Mouse (Mus musculus) forebrain, postnatal 0 days (tissue): ENCODE measurements around the gene Sh3rf3. TPM values are rescaled to one million over a fixed set of nuclear protein-coding genes. Genes with fewer than 3 reads are reported as not detected.
A peak's percentile ranks its signal among the peaks of the same experiment; 100 is the strongest.

Experiments
- ATAC-seq: fragments of 200-750 bp; cut with Nextera tagmentation; 2 replicates; pipeline ENCODE4 v1.8.0; 2017; ENCODE audit warnings: mild to moderate bottlenecking, moderate library complexity
- DNase-seq: peaks from one replicate; pipeline ENCODE4 v3.0.0-alpha.2; 2015
- H3K27ac ChIP-seq: fragments of 300-500 bp; sonication (generic); 2 replicates; pipeline ENCODE4 v1.5.1; 2014; ENCODE audit warnings: low read depth, mild to moderate bottlenecking, antibody characterized with exemption, low read length, moderate library complexity, mixed read lengths
- H3K27me3 ChIP-seq: fragments of 300-500 bp; sonication (generic); 2 replicates; pipeline ENCODE4 v1.6.1; 2014; ENCODE audit warnings: mild to moderate bottlenecking, low read length, mixed read lengths; ENCODE audit not compliant: insufficient read depth
- H3K36me3 ChIP-seq: fragments of 300-500 bp; sonication (generic); 2 replicates; pipeline ENCODE4 v1.6.1; 2014; ENCODE audit warnings: mild to moderate bottlenecking, moderate library complexity; ENCODE audit not compliant: insufficient read depth
- H3K4me1 ChIP-seq: fragments of 300-500 bp; sonication (generic); 2 replicates; pipeline ENCODE4 v1.6.1; 2014; ENCODE audit warnings: antibody characterized with exemption; ENCODE audit not compliant: insufficient read depth
- H3K4me2 ChIP-seq: fragments of 300-500 bp; sonication (generic); 2 replicates; pipeline ENCODE4 v1.6.1; 2014; ENCODE audit warnings: low read depth, mild to moderate bottlenecking, moderate library complexity
- H3K4me3 ChIP-seq: fragments of 300-500 bp; sonication (generic); 2 replicates; pipeline ENCODE4 v1.5.1; 2014; ENCODE audit warnings: low read depth, low read length, mixed read lengths
- H3K9ac ChIP-seq: fragments of 300-500 bp; sonication (generic); 2 replicates; pipeline ENCODE4 v1.6.1; 2014; ENCODE audit warnings: mild to moderate bottlenecking
- H3K9me3 ChIP-seq: fragments of 300-500 bp; sonication (generic); 2 replicates; pipeline ENCODE4 v1.6.1; 2016; ENCODE audit warnings: low read length
- CTCF ChIP-seq: sonication (generic); IDR thresholded peaks from 2 replicates; pipeline ENCODE4 v1.5.1; 2016; ENCODE audit warnings: antibody characterized with exemption, control low read depth, low read depth
- WGBS: fragments of 180-500 bp; shearing (Covaris S2); extraction: QIAGEN DNeasy Blood & Tissue Kit; methylation state at CpG from one replicate; pipeline ENCODE4 v1.1.7; 2014; 5-methylcytosine and 5-hydroxymethylcytosine counted together
- polyA plus RNA-seq: library from polyadenylated mRNA; unstranded; fragments of >200 nt; fragmentation: Nextera tagmentation; extraction: Ambion mirVana; gene quantifications from 2 replicates; pipeline ENCODE4 v1.2.1, GENCODE M21; 2015
- total RNA-seq: library from RNA; depleted of rRNA; stranded (reverse); fragments of >200 nt; gene quantifications from 2 replicates; pipeline ENCODE4 v1.2.3, GENCODE M21; 2014

Sh3rf3 gene
- total and polyA plus RNA-seq, 2 experiments from 2014 or later = 10.1 to 38.1 TPM

GRCm38 (mm10) chr10:59104683-59105082, 291.5 kb downstream of the Sh3rf3 start:
- peak; percentile 82 for ATAC-seq
- Histone ChIP-seq H3K27ac (peak overlapping the region; percentile 54; the same call in 1 of the 2 replicates), H3K4me2 (no peak overlapping the region), H3K9me3 (no peaks in the 10 kb centered on the region), H3K36me3 (peaks cover 10% of the 10 kb centered on the region; the same call in 1 of the 2 replicates), H3K9ac (no peak overlapping the region), H3K27me3 (no peaks in the 10 kb centered on the region), H3K4me3 (no peak overlapping the region), H3K4me1 (no peaks in the 10 kb centered on the region)
- DNase-seq = peak; percentile 84
- TF ChIP-seq CTCF = no peak
- WGBS = 60% methylated on average over 5 of the region's 5 CpGs

- H3K27me3 ChIP-seq = no peaks in the 10 kb centered on the region
- ATAC-seq (no peak), DNase-seq (no peak)
- H3K4me1 ChIP-seq = no peaks in the 10 kb centered on the region
- no peak overlapping the region for H3K9ac ChIP-seq
- H3K36me3 ChIP-seq = peaks cover 16% of the 10 kb centered on the region; the same call in 1 of the 2 replicates
- no peak overlapping the region; the same call in 1 of the 2 replicates for H3K27ac ChIP-seq
- TF ChIP-seq CTCF = no peak
- no peak overlapping the region for H3K4me3 ChIP-seq
- H3K4me2 ChIP-seq = no peak overlapping the region
- H3K9me3 ChIP-seq = no peaks in the 10 kb centered on the region
- WGBS = 89% methylated on average over 8 of the region's 8 CpGs
Measured at GRCm38 (mm10) chr10:59105885-59106284, 292.7 kb downstream of the Sh3rf3 start.

- WGBS = 79% methylated on average over 3 of the region's 3 CpGs
- peaks cover 16% of the 10 kb centered on the region; the same call in 1 of the 2 replicates for H3K36me3 ChIP-seq
Measured at GRCm38 (mm10) chr10:59106644-59107043, 293.5 kb downstream of the Sh3rf3 start.

DNA sequence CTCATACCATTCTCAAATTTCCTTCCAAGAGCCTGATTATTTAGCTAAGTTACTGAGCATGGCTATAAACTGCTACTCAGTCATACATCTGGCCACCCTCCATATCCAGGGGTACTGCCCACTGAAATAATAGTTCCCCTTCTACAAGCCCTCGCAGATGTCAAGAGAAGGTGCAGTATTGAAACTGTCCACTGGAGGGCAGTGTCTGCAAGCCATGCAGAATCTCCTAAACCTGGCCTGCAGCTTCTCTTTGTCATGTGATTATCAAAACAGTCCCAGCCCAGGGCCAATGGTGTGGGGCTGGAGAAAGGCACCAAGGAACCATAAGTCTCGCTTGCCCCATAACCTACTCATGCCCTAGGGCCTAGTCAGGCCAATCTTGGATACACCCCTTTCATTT, 295.9 kb downstream of the Sh3rf3 start:
- TF ChIP-seq CTCF = peak; percentile 90
- DNase-seq = peak; percentile 82

More at GRCm38 (mm10) chr10:59106644-59107043, 293.5 kb downstream of the Sh3rf3 start:
- no peak overlapping the region for H3K9ac ChIP-seq
- no peaks in the 10 kb centered on the region for H3K27me3 ChIP-seq
- no peak overlapping the region for H3K27ac ChIP-seq
- no peak overlapping the region for H3K4me3 ChIP-seq
- ATAC-seq (no peak), DNase-seq (no peak)
- no peak for TF ChIP-seq CTCF
- no peaks in the 10 kb centered on the region for H3K4me1 ChIP-seq
- no peak overlapping the region for H3K4me2 ChIP-seq
- H3K9me3 ChIP-seq = no peaks in the 10 kb centered on the region

GRCm38 (mm10) chr10:59110386-59110785, 297.2 kb downstream of the Sh3rf3 start:
- no peak for TF ChIP-seq CTCF
- peaks cover 16% of the 10 kb centered on the region; the same call in 1 of the 2 replicates for H3K36me3 ChIP-seq
- DNase-seq = no peak
- no peak for ATAC-seq
- no peak overlapping the region for H3K9ac ChIP-seq
- no peak overlapping the region for H3K27ac ChIP-seq
- H3K4me1 ChIP-seq = 0 out of 2 replicates have a peak, but pooled peaks cover 3% of the 10 kb centered on the region
- no peak overlapping the region for H3K4me2 ChIP-seq
- no peaks in the 10 kb centered on the region for H3K9me3 ChIP-seq
- H3K4me3 ChIP-seq = no peak overlapping the region
- H3K27me3 ChIP-seq = no peaks in the 10 kb centered on the region
- 91% methylated on average over 7 of the region's 7 CpGs for WGBS

More for the DNA sequence above, 295.9 kb downstream of the Sh3rf3 start:
- 0 out of 2 replicates have a peak, but pooled peaks have one; percentile 3 for ATAC-seq
- H3K4me1 ChIP-seq = no peaks in the 10 kb centered on the region
- H3K36me3 ChIP-seq = peaks cover 16% of the 10 kb centered on the region; the same call in 1 of the 2 replicates
- H3K9me3 ChIP-seq = no peaks in the 10 kb centered on the region
- no peaks in the 10 kb centered on the region for H3K27me3 ChIP-seq
- H3K9ac ChIP-seq = no peak overlapping the region
- 36% methylated on average over 2 of the region's 2 CpGs for WGBS
- no peak overlapping the region for H3K4me2 ChIP-seq
- no peak overlapping the region for H3K4me3 ChIP-seq
- no peak overlapping the region for H3K27ac ChIP-seq

GRCm38 (mm10) chr10:59112755-59113154, 299.6 kb downstream of the Sh3rf3 start:
- no peak overlapping the region for H3K4me2 ChIP-seq
- ATAC-seq (no peak), DNase-seq (no peak)
- no peaks in the 10 kb centered on the region for H3K27me3 ChIP-seq
- 96% methylated on average over 8 of the region's 8 CpGs for WGBS
- H3K4me3 ChIP-seq = no peak overlapping the region
- H3K27ac ChIP-seq = no peak overlapping the region
- TF ChIP-seq CTCF = no peak
- no peaks in the 10 kb centered on the region for H3K9me3 ChIP-seq
- H3K36me3 ChIP-seq = peaks cover 13% of the 10 kb centered on the region; the same call in 1 of the 2 replicates
- H3K4me1 ChIP-seq = 0 out of 2 replicates have a peak, but pooled peaks cover 3% of the 10 kb centered on the region
- H3K9ac ChIP-seq = no peak overlapping the region

GRCm38 (mm10) chr10:59113386-59113785, 300.2 kb downstream of the Sh3rf3 start:
- H3K36me3 ChIP-seq = peaks cover 13% of the 10 kb centered on the region; the same call in 1 of the 2 replicates
- H3K4me1 ChIP-seq = 0 out of 2 replicates have a peak, but pooled peaks cover 3% of the 10 kb centered on the region
- ATAC-seq = no peak
- H3K9ac ChIP-seq = no peak overlapping the region
- no peak for DNase-seq
- no peaks in the 10 kb centered on the region for H3K9me3 ChIP-seq
- H3K4me2 ChIP-seq = no peak overlapping the region
- no peaks in the 10 kb centered on the region for H3K27me3 ChIP-seq
- WGBS = 93% methylated on average over 9 of the region's 9 CpGs
- no peak overlapping the region for H3K4me3 ChIP-seq
- TF ChIP-seq CTCF = no peak
- no peak overlapping the region for H3K27ac ChIP-seq
